Mouse (Mus musculus): ENCODE measurements around the gene Gm20388.

GRCm38 (mm10) chr8:120112535-120112934 is 201.9 kb downstream of the Gm20388 start:
- TF ChIP-seq CTCF (IDR thresholded peaks at IDR 0.05; ENCODE audit: low read depth) (no peak), EP300 (IDR thresholded peaks at IDR 0.05; ENCODE audit: low read depth) (no peak)

Measured in liver, embryonic 14.5 days (tissue).